Mouse (Mus musculus) MEL (cell line): ENCODE data around the gene Ropn1. TPM values are rescaled to one million over a fixed set of nuclear protein-coding genes. Genes with fewer than 3 reads are reported as not detected.

Experiments used
- DNase-seq: peaks from one replicate; pipeline ENCODE4 v3.0.0; 2011; ENCODE audit warnings: low read depth, low spot score
- H3K27ac ChIP-seq: 2 replicates; pipeline ENCODE4 v1.5.1; 2012; ENCODE audit warnings: low read depth, mild to moderate bottlenecking, control low read depth, low read length, moderate library complexity; ENCODE audit not compliant: control insufficient read depth
- H3K27me3 ChIP-seq, 2 experiments: fragments of 150-350 bp in 1 of 2; sonication (generic) in 1 of 2; 2 replicates each; pipeline ENCODE4 v1.6.1; 2012; ENCODE audit warnings: low read length in 2 of 2, mild to moderate bottlenecking in 2 of 2, improper control_type of control experiment in 1 of 2, moderate library complexity in 1 of 2; ENCODE audit not compliant: insufficient read depth in 2 of 2, control insufficient read depth in 1 of 2
- H3K36me3 ChIP-seq, 2 experiments: 2 replicates each; pipeline ENCODE4 v1.6.1; 2012 to 2014; ENCODE audit warnings: low read length in 2 of 2, improper control_type of control experiment in 1 of 2, inconsistent platforms in 1 of 2, mild to moderate bottlenecking in 1 of 2; ENCODE audit not compliant: insufficient read depth in 2 of 2, control insufficient read depth in 1 of 2
- H3K4me1 ChIP-seq, 2 experiments: fragments of 150-350 bp in 1 of 2; sonication (generic) in 1 of 2; 2 replicates each; pipeline ENCODE4 v1.6.1; 2012; ENCODE audit warnings: low read length in 2 of 2, improper control_type of control experiment in 1 of 2, mild to moderate bottlenecking in 1 of 2; ENCODE audit not compliant: insufficient read depth in 2 of 2, control insufficient read depth in 1 of 2
- H3K4me3 ChIP-seq, 2 experiments: fragments of 150-350 bp in 1 of 2; sonication (generic) in 1 of 2; 2 replicates each; pipeline ENCODE4 v1.5.1; 2012; ENCODE audit warnings: low read depth in 2 of 2, low read length in 2 of 2, mild to moderate bottlenecking in 2 of 2, moderate library complexity in 2 of 2, control low read depth in 1 of 2, improper control_type of control experiment in 1 of 2; ENCODE audit not compliant: control insufficient read depth in 1 of 2, insufficient read depth in 1 of 2
- H3K79me2 ChIP-seq: 2 replicates; pipeline ENCODE4 v1.6.1; 2012; ENCODE audit warnings: mild to moderate bottlenecking, low read length, moderate library complexity; ENCODE audit not compliant: control insufficient read depth, poor library complexity, insufficient read depth
- H3K9ac ChIP-seq: 2 replicates; pipeline ENCODE4 v1.6.1; 2012; ENCODE audit warnings: low read depth, mild to moderate bottlenecking, control low read depth, low read length, moderate library complexity; ENCODE audit not compliant: control insufficient read depth, poor library complexity, severe bottlenecking
- H3K9me3 ChIP-seq: fragments of 150-350 bp; sonication (generic); replicated peaks from 2 replicates; pipeline ENCODE4 v1.6.1; 2012; ENCODE audit warnings: mild to moderate bottlenecking, low read length, improper control_type of control experiment, moderate library complexity; ENCODE audit not compliant: insufficient read depth
- BHLHE40 ChIP-seq: IDR thresholded peaks from 2 replicates; pipeline ENCODE4 v1.6.1; 2012; ENCODE audit warnings: low read depth, mild to moderate bottlenecking, inconsistent platforms, low read length, improper control_type of control experiment, borderline replicate concordance
- CHD2 ChIP-seq: IDR thresholded peaks from 2 replicates; pipeline ENCODE4 v1.6.1; 2011; ENCODE audit warnings: low read length, improper control_type of control experiment
- CTCF ChIP-seq, 3 experiments: IDR thresholded peaks in 2 of 3; conservative IDR thresholded peaks in 1 of 3; 2 replicates each; pipeline ENCODE4 v1.5.1; 2011 to 2012; ENCODE audit warnings: low read length in 3 of 3, low read depth in 2 of 3, mild to moderate bottlenecking in 2 of 3, improper control_type of control experiment in 1 of 3, inconsistent platforms in 1 of 3, mixed read lengths in 1 of 3, moderate library complexity in 1 of 3; ENCODE audit not compliant: control insufficient read depth in 1 of 3, insufficient read depth in 1 of 3, poor library complexity in 1 of 3, severe bottlenecking in 1 of 3
- ELF1 ChIP-seq: IDR thresholded peaks from 2 replicates; pipeline ENCODE4 v1.6.1; 2014; ENCODE audit warnings: low read depth, mild to moderate bottlenecking, inconsistent platforms, low read length, improper control_type of control experiment, moderate library complexity
- ETS1 ChIP-seq: IDR thresholded peaks from 2 replicates; pipeline ENCODE4 v1.6.1; 2012; ENCODE audit warnings: low read depth, mild to moderate bottlenecking, inconsistent platforms, low read length, improper control_type of control experiment, moderate library complexity
- GABPA ChIP-seq: IDR thresholded peaks from 2 replicates; pipeline ENCODE4 v1.6.1; 2012; ENCODE audit warnings: low read depth, mild to moderate bottlenecking, inconsistent platforms, low read length, improper control_type of control experiment, moderate library complexity
- GATA1 ChIP-seq: IDR thresholded peaks from 2 replicates; pipeline ENCODE4 v1.6.1; 2011; ENCODE audit warnings: low read depth, low read length, improper control_type of control experiment
- HCFC1 ChIP-seq: IDR thresholded peaks from 2 replicates; pipeline ENCODE4 v1.6.1; 2012; ENCODE audit warnings: low read depth, mild to moderate bottlenecking, inconsistent platforms, low read length, improper control_type of control experiment, moderate library complexity
- JUND ChIP-seq: IDR thresholded peaks from 2 replicates; pipeline ENCODE4 v1.6.1; 2011; ENCODE audit warnings: low read depth, mild to moderate bottlenecking, improper control_type of control experiment, low read length
- MAX ChIP-seq: IDR thresholded peaks from 2 replicates; pipeline ENCODE4 v1.6.1; 2011; ENCODE audit warnings: low read length, improper control_type of control experiment
- MYB ChIP-seq: IDR thresholded peaks from 2 replicates; pipeline ENCODE4 v1.6.1; 2011; ENCODE audit warnings: mild to moderate bottlenecking, low read depth, low read length, improper control_type of control experiment
- NRF1 ChIP-seq: IDR thresholded peaks from 2 replicates; pipeline ENCODE4 v1.6.1; 2014; ENCODE audit warnings: low read depth, mild to moderate bottlenecking, inconsistent platforms, low read length, improper control_type of control experiment, moderate library complexity; ENCODE audit not compliant: poor library complexity, insufficient read depth, severe bottlenecking
- POLR2A ChIP-seq, 2 experiments: IDR thresholded peaks; 2 replicates each; pipeline ENCODE4 v1.6.1; 2011 to 2012; ENCODE audit warnings: low read length in 2 of 2, mild to moderate bottlenecking in 2 of 2, control low read depth in 1 of 2, improper control_type of control experiment in 1 of 2, low read depth in 1 of 2, moderate library complexity in 1 of 2; ENCODE audit not compliant: control insufficient read depth in 1 of 2, insufficient read depth in 1 of 2, poor library complexity in 1 of 2
- RAD21 ChIP-seq: IDR thresholded peaks from 2 replicates; pipeline ENCODE4 v1.6.1; 2011; ENCODE audit warnings: mild to moderate bottlenecking, low read depth, low read length, improper control_type of control experiment
- RCOR1 ChIP-seq: IDR thresholded peaks from 2 replicates; pipeline ENCODE4 v1.6.1; 2012; ENCODE audit warnings: low read depth, mild to moderate bottlenecking, inconsistent platforms, low read length, improper control_type of control experiment
- SMC3 ChIP-seq: IDR thresholded peaks from 2 replicates; pipeline ENCODE4 v1.6.1; 2011; ENCODE audit warnings: low read depth, low read length, improper control_type of control experiment
- TBP ChIP-seq: IDR thresholded peaks from 2 replicates; pipeline ENCODE4 v1.8.0; 2011; ENCODE audit warnings: low read depth, low read length, improper control_type of control experiment
- TCF12 ChIP-seq: IDR thresholded peaks from 2 replicates; pipeline ENCODE4 v1.6.1; 2014; ENCODE audit warnings: low read depth, mild to moderate bottlenecking, inconsistent platforms, low read length, improper control_type of control experiment, moderate library complexity
- UBTF ChIP-seq: IDR thresholded peaks from 2 replicates; pipeline ENCODE4 v1.6.1; 2012; ENCODE audit warnings: low read depth, mild to moderate bottlenecking, inconsistent platforms, low read length, improper control_type of control experiment, moderate library complexity, borderline replicate concordance; ENCODE audit not compliant: insufficient read depth
- USF1 ChIP-seq: IDR thresholded peaks from 2 replicates; pipeline ENCODE4 v1.6.1; 2014; ENCODE audit warnings: low read depth, mild to moderate bottlenecking, inconsistent platforms, low read length, improper control_type of control experiment, moderate library complexity
- USF2 ChIP-seq, 2 experiments: IDR thresholded peaks; 2 replicates each; pipeline ENCODE4 v1.6.1; 2011 to 2012; ENCODE audit warnings: improper control_type of control experiment in 2 of 2, low read length in 2 of 2, borderline replicate concordance in 1 of 2, inconsistent platforms in 1 of 2, low read depth in 1 of 2, mild to moderate bottlenecking in 1 of 2; ENCODE audit not compliant: insufficient read depth in 1 of 2
- ZC3H11A ChIP-seq: IDR thresholded peaks from 2 replicates; pipeline ENCODE4 v1.6.1; 2012; ENCODE audit warnings: low read depth, mild to moderate bottlenecking, inconsistent platforms, low read length, improper control_type of control experiment
- ZKSCAN1 ChIP-seq: IDR thresholded peaks from 2 replicates; pipeline ENCODE4 v1.6.1; 2012; ENCODE audit warnings: low read depth, mild to moderate bottlenecking, inconsistent platforms, low read length, improper control_type of control experiment, moderate library complexity
- ZMIZ1 ChIP-seq: IDR thresholded peaks from 2 replicates; pipeline ENCODE4 v1.6.1; 2012; ENCODE audit warnings: low read depth, mild to moderate bottlenecking, inconsistent platforms, low read length, improper control_type of control experiment, moderate library complexity
- ZNF384 ChIP-seq: IDR thresholded peaks from 2 replicates; pipeline ENCODE4 v1.6.1; 2012; ENCODE audit warnings: low read depth, mild to moderate bottlenecking, inconsistent platforms, low read length, improper control_type of control experiment
- polyA plus RNA-seq, 2 experiments: library from polyadenylated mRNA; stranded (reverse) in 1 of 2; unstranded in 1 of 2; fragments of >175 nt in 1 of 2; fragments of >200 nt in 1 of 2; gene quantifications; 2 replicates each; pipeline versions ENCODE4 v1.2.1 to v1.2.4; 2012; ENCODE audit warnings: low replicate concordance in 2 of 2, low read depth in 1 of 2; ENCODE audit not compliant: insufficient read length in 2 of 2, insufficient read depth in 1 of 2, missing spikeins in 1 of 2
- total RNA-seq: library from RNA; depleted of rRNA; stranded (reverse); fragments of 300-350 nt; gene quantifications from 2 replicates; pipeline ENCODE4 v1.2.3, GENCODE M21; 2012

The Ropn1 gene
- total and polyA plus RNA-seq, 3 experiments = not detected

DNA sequence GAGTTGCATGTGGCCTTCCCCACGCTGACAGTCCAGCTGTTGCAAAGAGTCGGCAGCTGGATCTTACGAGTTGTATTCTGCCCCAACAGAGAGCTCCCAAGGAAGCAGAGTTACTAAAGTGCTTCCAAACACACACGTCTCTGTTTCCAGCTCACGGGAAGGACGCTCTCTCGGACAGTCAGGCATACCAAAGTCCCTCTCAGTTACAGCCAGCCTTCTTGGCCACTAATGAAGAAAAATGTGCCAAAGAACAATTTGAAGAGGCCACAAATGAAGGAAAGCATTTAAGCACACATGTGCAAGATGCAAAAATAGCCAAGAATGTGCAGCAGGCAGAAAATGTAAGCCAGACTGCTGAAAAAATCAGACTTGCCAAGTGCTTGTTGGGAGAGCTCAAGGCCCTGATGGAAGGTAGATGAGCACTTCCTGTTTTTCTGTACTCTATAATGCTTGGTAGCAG lies 56.8 kb downstream of the Ropn1 start:
- H3K79me2 ChIP-seq = no peaks in the 10 kb centered on the region
- peaks cover 0 to 8% of the 10 kb centered on the region in 2 experiments; a peak in 2 of 4 replicates for H3K36me3 ChIP-seq

DNA sequence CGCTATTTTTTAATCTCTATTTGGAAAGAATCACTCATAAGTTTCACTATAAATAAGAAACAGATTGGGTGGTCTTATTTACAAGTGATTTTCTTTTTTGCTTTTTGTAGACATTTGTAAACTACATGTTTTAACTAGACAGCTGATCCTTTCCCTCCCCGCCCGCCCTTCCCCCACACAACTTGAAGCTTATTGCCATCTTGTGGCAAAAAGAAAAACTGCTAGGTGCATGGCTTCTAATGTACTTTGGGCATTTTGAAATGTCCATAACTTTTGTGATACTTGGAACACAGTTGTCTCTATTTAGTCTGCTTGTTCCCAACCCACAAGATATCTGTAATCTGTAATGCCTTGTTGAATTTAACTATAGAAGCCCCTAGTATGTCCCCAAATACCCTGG lies 61.8 kb downstream of the Ropn1 start:
- TF ChIP-seq JUND (no peak), BHLHE40 (0 out of 2 replicates have a peak, but pooled peaks have one; percentile 30), NRF1 (no peak), HCFC1 (no peak), ZC3H11A (no peak), SMC3 (peak; percentile 56), ELF1 (no peak), RAD21 (peak; percentile 9), GATA1 (no peak), UBTF (no peak), MAX (no peak), ETS1 (no peak), CHD2 (no peak), CTCF (IDR thresholded peaks at IDR 0.05 in 2 of 3, conservative IDR thresholded peaks at IDR 0.05 in 1 of 3; ENCODE audit: control insufficient read depth in 1 of 3, insufficient read depth in 1 of 3, low read depth in 2 of 3, low read length in 3 of 3, poor library complexity in 1 of 3, severe bottlenecking in 1 of 3) (peak; percentile 24 to 56 (median 52); a peak in 4 of 6 replicates)
- H3K9me3 ChIP-seq = no peaks in the 10 kb centered on the region
- no peaks in the 10 kb centered on the region for H3K79me2 ChIP-seq
- no peak overlapping the region for H3K9ac ChIP-seq
- peaks cover 0 to 4% of the 10 kb centered on the region in 2 experiments; a peak in 2 of 4 replicates for H3K36me3 ChIP-seq
- no peaks in the 10 kb centered on the region for H3K4me1 ChIP-seq
- H3K4me3 ChIP-seq = no peak overlapping the region
- no peak overlapping the region for H3K27ac ChIP-seq
- H3K27me3 ChIP-seq = no peaks in the 10 kb centered on the region
- DNase-seq = peak; percentile 43

More for the DNA sequence above, 56.8 kb downstream of the Ropn1 start:
- Histone ChIP-seq H3K9ac (no peak overlapping the region), H3K27me3 (no peaks in the 10 kb centered on the region), H3K4me1 (no peaks in the 10 kb centered on the region), H3K27ac (no peak overlapping the region), H3K4me3 (no peak overlapping the region), H3K9me3 (no peaks in the 10 kb centered on the region)
- peak; percentile 11 for DNase-seq
- TF ChIP-seq USF1 (no peak), USF2 (IDR thresholded peaks at IDR 0.05; ENCODE audit: borderline replicate concordance in 1 of 2, insufficient read depth in 1 of 2, low read depth in 1 of 2, low read length in 2 of 2) (no peak), SMC3 (no peak), GABPA (no peak), TBP (no peak), RCOR1 (no peak), ZKSCAN1 (no peak), NRF1 (no peak), JUND (no peak), GATA1 (no peak), TCF12 (no peak), CTCF (IDR thresholded peaks at IDR 0.05 in 2 of 3, conservative IDR thresholded peaks at IDR 0.05 in 1 of 3; ENCODE audit: control insufficient read depth in 1 of 3, insufficient read depth in 1 of 3, low read depth in 2 of 3, low read length in 3 of 3, poor library complexity in 1 of 3, severe bottlenecking in 1 of 3) (no peak), MYB (no peak), ZNF384 (no peak), ETS1 (no peak), UBTF (no peak), MAX (no peak), ELF1 (no peak), POLR2A (IDR thresholded peaks at IDR 0.05; ENCODE audit: control insufficient read depth in 1 of 2, insufficient read depth in 1 of 2, low read depth in 1 of 2, low read length in 2 of 2, poor library complexity in 1 of 2) (no peak), ZMIZ1 (no peak)
